Mouse (Mus musculus) neutrophil, adult 5-6 weeks (primary cell): ENCODE measurements around the gene Iqsec1. TPM values are rescaled to one million over a fixed set of nuclear protein-coding genes. Genes with fewer than 3 reads are reported as not detected.
A peak's percentile ranks its signal among the peaks of the same experiment; 100 is the strongest.

Source experiments
- ATAC-seq: fragments of 151-379, 151-347 bp; 2 replicates; pipeline ENCODE4 v1.8.0; 2017; ENCODE audit warnings: mild to moderate bottlenecking, moderate TSS enrichment; ENCODE audit not compliant: insufficient number of reproducible peaks, poor library complexity, low FRiP score, severe bottlenecking; ENCODE audit errors: extremely low read depth
- total RNA-seq: library from RNA; stranded (forward); fragments of 200-1000 nt; gene quantifications from 2 replicates; pipeline ENCODE4 v1.2.3, GENCODE M21; 2017

Iqsec1 gene
- total RNA-seq: 167 and 184 TPM in 2 replicates

- peak; percentile 43; the same call in 1 of the 2 replicates for ATAC-seq
These were observed at the start of gene Iqsec1 for GRCm38 (mm10) chr6:90988648-90989317. TSS of gene Iqsec1 (minus strand) at chr6:90988685.

- ATAC-seq: no peak
These were observed 39.8 kb upstream of the Iqsec1 start for GRCm38 (mm10) chr6:91028256-91028655.

DNA sequence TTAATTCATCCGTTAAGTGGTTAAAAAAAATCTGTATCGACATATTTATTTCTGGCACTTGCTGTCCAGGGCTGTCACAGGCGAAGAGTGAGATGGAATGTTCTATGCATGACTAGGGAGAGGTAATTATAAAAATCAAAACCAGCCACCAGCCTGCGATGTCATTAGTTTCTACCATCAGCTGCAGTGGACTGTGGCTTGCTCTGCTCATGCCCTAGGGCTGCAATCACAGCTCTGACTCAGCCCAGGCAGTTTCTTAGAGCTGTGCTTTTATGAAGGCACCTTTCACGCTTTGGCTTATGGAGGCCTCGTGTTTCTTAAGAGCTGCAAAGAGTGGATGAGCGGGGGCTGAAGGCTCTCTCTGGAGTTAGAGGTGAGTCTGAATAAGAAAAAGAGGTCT is 32.3 kb upstream of the Iqsec1 start:
- no peak for ATAC-seq

DNA sequence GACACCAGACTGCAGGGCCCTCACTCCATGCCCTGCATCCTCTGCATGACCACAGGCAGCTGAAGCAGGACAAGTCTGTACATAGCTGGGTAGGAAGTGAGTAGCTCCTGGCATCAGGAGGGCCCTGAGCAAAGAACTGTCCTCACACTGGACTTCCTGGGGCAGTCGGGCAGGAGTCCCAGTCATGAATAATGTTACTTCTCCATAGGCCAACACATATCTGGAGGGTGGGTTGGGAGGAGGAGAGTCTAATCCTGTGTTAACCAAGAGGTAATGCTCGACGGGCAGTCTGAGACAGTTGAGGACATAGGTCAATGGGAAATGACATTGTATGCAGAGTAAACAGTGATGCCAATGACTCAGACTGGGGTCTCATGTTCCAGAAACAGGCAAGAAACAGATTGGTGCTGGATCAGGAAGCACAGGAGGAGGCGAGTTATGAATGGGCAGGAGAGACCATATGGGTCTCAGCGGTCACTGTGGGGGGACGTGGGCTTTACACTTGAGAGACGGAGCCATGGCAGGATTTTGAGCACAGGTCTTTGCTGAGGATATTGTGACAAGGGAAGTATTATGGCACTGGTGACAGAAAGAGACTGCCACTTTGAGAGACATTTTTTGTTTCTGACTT is 28.2 kb upstream of the Iqsec1 start:
- ATAC-seq: no peak

- no peak for ATAC-seq
These were observed 25.9 kb upstream of the Iqsec1 start for GRCm38 (mm10) chr6:91014198-91014958.

DNA sequence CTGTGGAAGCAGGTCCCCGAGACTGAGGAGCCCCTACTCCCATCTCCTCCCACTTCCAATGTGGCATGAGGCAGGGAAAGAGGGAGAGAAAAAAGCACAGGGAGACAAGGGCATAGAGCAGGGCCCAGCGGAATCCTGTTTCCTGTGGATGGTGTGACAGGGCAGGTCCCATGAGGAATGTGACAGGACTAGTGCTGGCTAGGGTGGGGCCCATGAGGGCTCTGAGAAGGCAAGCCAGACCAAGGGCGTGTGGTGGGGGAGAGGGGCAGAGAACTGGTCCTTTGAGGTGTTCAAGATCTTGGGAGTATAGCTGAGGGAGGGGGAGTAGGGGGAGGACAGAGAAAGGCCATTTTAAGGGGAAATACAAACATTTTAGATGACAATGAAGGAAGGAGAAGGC is 24.0 kb upstream of the Iqsec1 start:
- ATAC-seq: no peak

GRCm38 (mm10) chr6:91011568-91011967 is 23.1 kb upstream of the Iqsec1 start:
- ATAC-seq: no peak

GRCm38 (mm10) chr6:91008284-91008830 is 19.9 kb upstream of the Iqsec1 start:
- ATAC-seq: no peak

- ATAC-seq: no peak
These were observed 18.7 kb upstream of the Iqsec1 start for GRCm38 (mm10) chr6:91007207-91007606.

GRCm38 (mm10) chr6:91004157-91004556 is 15.7 kb upstream of the Iqsec1 start:
- ATAC-seq: no peak

- no peak for ATAC-seq
These were observed 15.0 kb upstream of the Iqsec1 start for GRCm38 (mm10) chr6:91003310-91003995.

GRCm38 (mm10) chr6:91001566-91001965 is 13.1 kb upstream of the Iqsec1 start:
- ATAC-seq: no peak

DNA sequence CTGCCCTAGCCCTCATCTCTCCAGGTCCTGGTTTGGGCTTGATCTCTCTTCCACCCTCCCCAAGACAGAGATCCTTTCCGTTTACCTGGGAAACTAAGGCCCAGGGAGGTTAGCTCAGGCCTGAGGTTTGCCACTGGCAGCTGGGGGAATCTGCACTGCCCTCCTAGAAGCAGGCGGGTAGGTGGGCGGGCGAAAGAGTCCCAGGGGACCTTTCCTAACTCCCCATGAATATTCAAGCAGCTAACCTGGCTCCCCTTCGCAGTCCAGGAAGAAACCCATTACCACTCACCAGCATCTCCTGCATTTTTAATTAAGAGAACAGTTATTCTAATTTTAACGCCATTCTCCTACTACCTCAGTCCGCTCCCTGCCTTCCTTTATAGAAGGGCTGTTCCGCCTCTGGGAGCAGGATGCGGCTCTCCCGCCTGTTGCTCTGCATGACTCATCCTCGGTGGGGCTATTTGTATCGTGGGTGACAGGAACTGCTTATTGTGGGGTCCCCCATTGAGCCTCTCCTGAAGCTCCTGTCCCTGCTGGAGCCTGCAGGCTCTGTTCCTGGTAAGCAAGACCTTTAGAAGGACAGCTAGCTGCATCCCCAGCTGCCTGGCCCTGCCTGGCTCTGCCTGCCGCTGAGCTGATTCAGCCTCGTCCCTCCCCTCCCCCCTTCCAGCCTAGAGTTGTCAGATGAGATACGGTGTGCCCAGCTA is 12.5 kb upstream of the Iqsec1 start:
- no peak for ATAC-seq

DNA sequence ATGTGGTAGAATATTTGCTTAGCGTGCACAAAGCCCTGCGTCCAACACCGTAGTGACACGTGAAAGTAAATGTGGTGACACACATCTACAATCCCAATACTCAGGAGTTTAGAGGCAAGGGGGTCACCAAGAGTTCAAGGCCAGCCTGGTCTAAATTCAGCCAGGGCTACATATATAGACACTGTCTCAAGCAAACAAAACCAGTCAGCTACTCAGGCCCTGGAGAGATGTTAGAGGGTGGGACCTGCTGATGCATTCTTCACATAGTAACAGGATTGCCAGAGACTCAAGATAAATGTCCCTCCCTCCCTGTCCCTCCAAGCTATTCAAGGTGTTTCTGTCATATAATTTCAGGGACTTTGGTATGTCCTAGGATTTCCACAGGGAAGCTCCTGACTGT is 10.7 kb upstream of the Iqsec1 start:
- ATAC-seq: no peak

- no peak for ATAC-seq
These were observed 8.5 kb upstream of the Iqsec1 start for GRCm38 (mm10) chr6:90997025-90997424.

DNA sequence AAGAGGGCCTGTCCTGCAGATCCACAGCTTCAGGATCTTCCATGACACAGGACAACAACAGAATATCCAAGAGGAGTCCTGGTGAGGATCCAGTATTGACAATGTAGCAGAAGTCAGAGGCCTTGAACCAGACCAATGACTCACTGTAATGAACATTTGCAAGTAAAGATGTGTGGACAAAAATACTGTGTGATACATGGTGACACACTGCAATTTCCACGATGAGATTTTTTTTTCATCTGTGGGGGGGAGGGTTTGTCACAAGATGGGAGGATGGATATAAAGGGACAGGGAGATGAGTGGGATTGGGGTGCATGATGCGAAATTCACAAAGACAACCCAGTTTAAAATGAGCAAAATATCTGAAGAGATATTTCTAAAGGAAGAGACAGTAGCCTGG is 7.7 kb upstream of the Iqsec1 start:
- ATAC-seq: no peak

GRCm38 (mm10) chr6:90988299-90988625 is 223 bp downstream of the Iqsec1 start:
- no peak for ATAC-seq

- ATAC-seq: no peak
These were observed 755 bp downstream of the Iqsec1 start for GRCm38 (mm10) chr6:90987561-90988298.
